Mouse (Mus musculus): ENCODE measurements at regions not wholly inside any gene's neighbourhood (a gene's known extent, or its start where the extent isn't known, plus 50 kb on each side); places are given as distances from the start of the nearest gene placed in this dataset.

GRCm38 (mm10) chr6:51002713-51003112 is 348.5 kb upstream of the Npvf start:
- no peak for TF ChIP-seq CTCF (IDR thresholded peaks at IDR 0.05; ENCODE audit: control insufficient read depth, insufficient read depth, low read length)
- no peak for TF ChIP-seq POLR2A (IDR thresholded peaks at IDR 0.05; ENCODE audit: borderline replicate concordance, control insufficient read depth, low read depth, low read length)

All from bone marrow, adult 2 months (tissue).